Mouse (Mus musculus) telencephalon, adult 2 months (tissue): Measurements from ENCODE around the gene Cntf.
"Not testable (repeated sequence)": the region's sequence is repeated elsewhere in the genome, so short reads cannot be mapped to it uniquely, and the experiment has no call there.

Experiments
- DNase-seq: peaks from one replicate; pipeline ENCODE4 v3.0.0-alpha.2; 2011; ENCODE audit warnings: low read depth, low spot score

Gene Cntf

DNA sequence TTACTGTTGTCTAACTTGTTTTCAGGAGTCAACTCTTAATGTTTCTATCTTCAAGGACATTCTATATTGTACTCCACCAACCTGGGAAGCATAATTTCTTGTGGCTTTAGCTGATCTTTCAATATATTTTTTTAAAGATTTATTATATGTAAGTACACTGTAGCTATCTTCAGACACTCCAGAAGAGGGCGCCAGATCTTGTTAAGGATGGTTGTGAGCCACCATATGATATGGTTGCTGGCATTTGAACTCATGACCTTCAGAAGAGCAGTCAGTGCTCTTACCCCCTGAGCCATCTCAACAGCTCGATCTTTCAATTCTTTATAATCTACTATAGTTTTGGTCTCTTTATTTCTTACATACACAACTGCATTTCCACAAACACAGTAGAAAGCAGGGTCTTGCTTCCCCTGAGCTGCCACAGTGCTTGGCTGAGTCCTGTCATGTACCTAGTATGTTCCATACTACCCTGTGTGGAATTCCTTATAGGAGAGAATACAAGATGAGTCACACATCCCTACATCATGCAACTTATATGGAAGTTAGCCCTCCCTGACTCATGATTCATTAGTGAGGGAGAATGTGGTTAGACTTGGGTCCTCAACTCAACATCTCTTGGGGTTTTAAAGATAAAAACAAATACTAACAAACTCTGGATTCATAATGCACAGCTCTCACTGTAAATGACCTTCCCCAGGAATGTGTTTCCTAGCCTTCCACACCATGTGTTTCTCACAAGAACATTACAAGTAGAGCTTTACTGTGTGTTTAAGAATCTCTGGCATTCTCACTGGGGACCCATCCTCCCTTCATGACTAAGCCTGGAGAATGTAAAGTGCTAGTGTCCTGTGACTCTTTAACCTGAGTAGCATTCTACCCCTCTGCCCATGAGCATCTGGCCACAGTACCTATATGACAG lies 3.0 kb downstream of the Cntf start:
- no peak for DNase-seq

DNA sequence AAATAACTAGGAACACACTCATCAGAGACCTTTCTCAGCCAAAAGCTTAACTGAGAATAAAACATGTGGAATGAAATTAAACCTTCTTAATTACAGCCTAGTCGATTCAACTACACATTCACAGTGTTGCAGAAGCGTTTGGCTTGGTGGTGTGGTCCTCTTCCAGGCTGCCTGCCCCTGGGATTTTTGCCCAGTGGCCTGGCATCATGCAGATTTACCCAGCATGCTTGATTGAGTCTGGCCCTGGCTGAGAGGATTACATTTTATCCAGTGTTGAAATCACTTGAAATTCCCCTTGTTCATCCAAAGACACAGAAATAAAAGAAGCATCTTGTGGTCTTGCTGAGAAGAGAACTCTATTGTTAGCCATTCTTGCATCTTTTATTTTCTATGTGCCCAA lies 5.8 kb downstream of the Cntf start:
- peak; percentile 18 for DNase-seq

DNA sequence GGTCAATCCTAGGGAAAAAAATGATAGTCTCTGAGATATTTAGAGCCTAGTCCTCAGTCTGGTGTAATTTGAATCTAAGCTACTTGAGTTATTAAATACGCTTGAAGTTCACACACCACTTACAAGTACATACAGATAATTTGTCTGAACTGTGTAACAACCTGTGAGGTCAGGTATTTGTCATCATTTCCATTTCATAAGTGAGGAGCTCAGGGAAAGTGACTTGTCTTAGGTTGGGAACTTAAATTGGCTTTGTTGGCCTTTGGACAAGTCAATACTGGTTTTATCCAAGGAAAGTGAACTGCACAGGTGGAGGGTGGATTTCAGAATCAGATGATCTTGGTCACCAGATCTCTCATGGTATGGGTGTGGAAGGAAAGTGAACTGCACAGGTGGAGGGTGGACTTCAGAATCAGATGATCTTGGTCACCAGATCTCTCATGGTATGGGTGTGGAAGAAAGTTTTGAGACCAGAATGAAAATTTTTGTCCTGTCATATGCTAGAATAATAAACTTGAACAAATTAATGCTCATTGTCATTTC lies 6.4 kb downstream of the Cntf start:
- DNase-seq = no peak

DNA sequence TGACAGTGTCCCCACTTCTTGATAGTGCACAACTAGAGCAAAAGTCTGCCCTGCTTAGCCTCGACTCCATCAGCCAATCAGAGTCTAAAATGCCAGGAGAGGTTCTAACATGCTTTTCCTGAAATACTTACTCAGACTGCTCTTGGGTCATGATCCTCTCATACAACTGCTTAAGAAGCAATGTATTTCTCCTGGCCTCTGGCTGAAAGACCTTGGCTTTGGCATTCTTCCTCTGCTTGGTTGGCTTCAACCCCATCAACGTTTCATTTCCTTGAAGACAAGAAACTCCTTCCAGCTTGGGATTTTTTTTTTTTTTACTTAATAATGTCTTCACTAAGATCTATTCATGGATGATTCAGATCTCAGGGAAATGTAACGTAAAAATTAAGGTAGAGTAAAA lies 9.1 kb downstream of the Cntf start:
- no peak for DNase-seq

DNA sequence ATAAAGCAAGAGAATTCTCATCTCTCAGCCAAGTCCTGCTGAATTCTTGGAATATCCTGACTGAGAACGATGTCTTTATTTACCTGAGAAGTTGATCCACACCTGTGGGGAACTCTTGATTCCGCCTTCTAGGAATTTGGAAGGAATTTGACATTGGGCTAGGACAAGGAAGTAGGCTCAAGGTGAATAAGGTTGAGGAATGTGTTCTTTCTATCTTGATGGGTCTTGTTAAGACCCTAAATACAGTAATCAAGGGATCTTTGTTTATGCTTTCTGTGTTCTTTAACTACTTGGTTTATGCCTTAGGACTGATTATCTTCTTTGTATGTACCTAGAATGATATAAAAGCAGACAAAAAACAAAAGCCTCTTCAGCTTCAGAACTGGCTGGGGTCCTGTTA lies 33.5 kb downstream of the Cntf start:
- DNase-seq = no peak

DNA sequence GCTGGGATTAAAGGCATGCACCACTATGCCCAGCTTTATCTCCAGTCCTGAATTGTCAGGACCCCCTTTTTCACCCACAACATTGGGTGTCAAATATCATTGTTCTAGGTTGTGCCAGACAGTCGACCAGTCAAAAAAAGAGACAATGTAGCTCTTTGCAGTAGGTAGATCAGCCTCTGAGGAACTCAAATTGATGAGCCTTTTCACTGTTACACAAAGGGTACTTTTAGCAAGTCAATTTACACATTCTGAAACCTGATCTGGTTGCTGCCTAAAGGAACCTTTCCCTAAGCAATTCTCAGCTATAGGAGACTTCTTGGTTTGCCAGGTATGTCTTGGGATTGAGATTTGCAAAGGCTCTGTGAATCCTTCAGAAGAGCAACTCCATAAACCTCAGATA lies 34.4 kb downstream of the Cntf start:
- DNase-seq = no peak

DNA sequence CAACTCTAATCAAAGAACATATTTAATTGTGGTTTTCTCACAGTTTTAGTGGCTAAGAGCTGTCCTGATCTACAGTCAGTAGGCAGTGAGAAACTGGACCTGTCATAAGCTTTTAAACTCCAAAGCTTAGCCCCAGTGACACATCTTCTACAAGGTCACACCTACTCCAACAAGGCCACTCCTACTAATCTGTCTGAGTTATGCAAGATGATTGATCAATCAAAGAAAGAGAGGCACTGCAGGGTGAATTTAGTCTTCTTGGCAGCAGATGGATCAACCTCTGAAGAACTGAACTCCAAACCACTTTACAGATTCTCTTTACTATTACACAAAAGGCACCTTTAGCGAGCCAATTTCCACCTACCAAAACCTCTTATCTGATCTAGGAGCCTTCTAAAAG lies 39.6 kb downstream of the Cntf start:
- DNase-seq = no peak

DNA sequence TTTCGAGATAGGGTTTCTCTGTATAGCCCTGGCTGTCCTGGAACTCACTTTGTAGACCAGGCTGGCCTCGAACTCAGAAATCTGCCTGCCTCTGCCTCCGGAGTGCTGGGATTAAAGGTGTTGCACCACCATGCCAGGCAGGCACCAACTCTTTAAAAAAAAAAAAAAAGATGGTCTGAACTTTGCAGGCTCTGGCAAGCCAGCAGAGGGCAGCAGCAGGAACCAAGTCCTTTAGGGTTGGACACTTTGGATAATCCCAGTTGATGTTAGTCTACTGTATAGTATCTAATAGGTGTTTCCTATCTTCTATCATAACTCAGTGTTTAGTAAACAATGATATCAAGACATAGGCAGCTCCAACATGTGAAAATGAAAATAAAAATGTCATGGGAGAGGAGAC lies 43.1 kb downstream of the Cntf start:
- DNase-seq = no peak

DNA sequence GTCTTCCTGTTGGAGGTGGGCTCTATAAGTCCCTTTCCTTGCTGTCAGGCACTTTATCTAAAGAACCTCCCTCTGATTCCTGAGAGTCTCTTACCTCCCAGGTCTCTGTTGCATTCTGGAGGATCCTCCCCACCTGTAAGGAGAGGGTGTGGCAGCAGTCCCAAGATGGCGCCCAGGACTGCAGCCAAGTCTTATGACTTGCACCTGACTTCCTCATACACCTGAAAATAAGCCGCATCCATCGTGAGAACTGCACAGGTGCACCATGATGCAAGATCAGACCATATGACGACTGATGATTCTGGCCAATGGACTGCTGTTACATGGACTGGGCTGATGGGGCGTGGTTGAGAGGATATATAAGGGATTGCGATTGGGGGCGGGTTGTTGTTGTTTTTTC lies 43.8 kb downstream of the Cntf start:
- DNase-seq = not testable (repeated sequence)

DNA sequence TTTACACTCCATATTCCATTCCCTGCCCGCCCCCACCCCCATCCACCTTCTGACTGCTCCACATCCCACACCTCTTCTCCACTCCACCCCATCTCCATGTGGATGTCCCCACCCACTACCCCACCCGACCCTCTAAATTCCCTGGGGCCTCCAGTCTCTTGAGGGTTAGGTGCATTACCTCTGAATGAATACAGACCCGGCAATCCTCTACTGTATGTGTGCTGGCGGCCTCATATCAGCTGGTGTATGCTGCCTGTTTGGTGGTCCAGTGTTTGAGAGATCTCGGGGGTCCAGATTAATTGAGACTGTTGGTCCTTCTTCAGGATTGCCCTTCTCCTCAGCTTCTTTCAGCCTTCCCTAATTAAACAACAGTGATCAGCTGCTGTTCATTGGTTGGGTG lies 44.5 kb downstream of the Cntf start:
- DNase-seq = not testable (repeated sequence)

DNA sequence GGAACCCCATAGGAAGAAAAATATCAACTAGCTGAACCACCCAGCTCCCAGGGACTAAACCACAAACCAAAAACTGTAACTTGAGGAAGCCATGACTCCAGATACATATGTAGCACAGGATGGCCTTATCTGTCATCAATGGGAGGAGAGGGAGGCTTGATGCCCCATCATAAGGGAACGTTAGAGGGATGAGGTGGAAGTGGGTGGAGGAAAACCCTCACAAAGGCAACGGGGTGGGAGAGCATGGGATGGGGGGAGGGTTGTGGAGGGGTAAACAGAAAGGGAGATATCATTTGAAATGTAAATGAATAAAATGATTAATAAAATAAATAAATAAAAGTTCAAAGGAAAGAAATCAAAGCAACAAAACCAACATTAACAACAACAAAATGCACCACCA lies 45.0 kb downstream of the Cntf start:
- DNase-seq = no peak

DNA sequence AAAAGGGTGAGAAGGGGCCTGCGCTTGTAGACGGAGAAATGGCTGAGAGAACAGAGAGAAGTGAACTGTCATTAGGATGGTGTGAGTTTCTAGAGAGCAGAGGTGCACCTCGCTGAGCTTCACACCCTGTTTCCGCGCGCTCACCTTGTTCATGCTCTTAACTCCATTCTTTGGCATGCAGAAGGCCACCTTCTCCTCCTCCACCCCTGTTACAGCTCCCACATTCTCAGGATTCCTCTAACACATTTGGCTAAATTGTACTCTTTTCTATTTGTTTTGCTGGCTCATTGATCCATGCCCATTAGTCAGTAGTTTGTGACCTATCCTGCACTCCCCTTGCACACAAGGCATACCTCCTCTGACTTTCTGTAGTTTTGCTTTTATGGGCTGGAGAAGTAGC lies 46.2 kb downstream of the Cntf start:
- no peak for DNase-seq
